Mouse (Mus musculus) forebrain, embryonic 11.5 days (tissue): ENCODE measurements around the gene Cacna1g. TPM values are rescaled to one million over a fixed set of nuclear protein-coding genes. Genes with fewer than 3 reads are reported as not detected.
A peak's percentile ranks its signal among the peaks of the same experiment; 100 is the strongest.
"Not testable (repeated sequence)": the region's sequence is repeated elsewhere in the genome, so short reads cannot be mapped to it uniquely, and the experiment has no call there.

Experiments used
- ATAC-seq: fragments of 200-750 bp; cut with Nextera tagmentation; replicated peaks from 2 replicates; pipeline ENCODE4 v1.8.0; 2017; ENCODE audit warnings: moderate TSS enrichment; ENCODE audit not compliant: low FRiP score
- DNase-seq: peaks from one replicate; pipeline ENCODE4 v3.0.0-alpha.2; 2017; ENCODE audit warnings: low spot score
- H3K27ac ChIP-seq: fragments of 300-500 bp; sonication (generic); 2 replicates; pipeline ENCODE4 v1.5.1; 2014; ENCODE audit warnings: low read depth, low read length
- H3K27me3 ChIP-seq: fragments of 300-500 bp; sonication (generic); 2 replicates; pipeline ENCODE4 v1.6.1; 2014; ENCODE audit warnings: mild to moderate bottlenecking, low read length, mixed read lengths; ENCODE audit not compliant: control insufficient read depth, insufficient read depth
- H3K36me3 ChIP-seq: fragments of 300-500 bp; sonication (generic); 2 replicates; pipeline ENCODE4 v1.6.1; 2014; ENCODE audit warnings: mild to moderate bottlenecking, low read length, moderate library complexity, mixed read lengths; ENCODE audit not compliant: control insufficient read depth, insufficient read depth
- H3K4me1 ChIP-seq: fragments of 300-500 bp; sonication (generic); replicated peaks from 2 replicates; pipeline ENCODE4 v1.6.1; 2014; ENCODE audit warnings: low read length, mixed read lengths; ENCODE audit not compliant: control insufficient read depth, insufficient read depth
- H3K4me2 ChIP-seq: fragments of 300-500 bp; sonication (generic); 2 replicates; pipeline ENCODE4 v1.6.1; 2014; ENCODE audit warnings: low read depth, mild to moderate bottlenecking, low read length, moderate library complexity, mixed read lengths; ENCODE audit not compliant: severe bottlenecking
- H3K4me3 ChIP-seq: fragments of 300-500 bp; sonication (generic); 2 replicates; pipeline ENCODE4 v1.5.1; 2014; ENCODE audit warnings: low read depth, low read length
- H3K9ac ChIP-seq: fragments of 300-500 bp; sonication (generic); 2 replicates; pipeline ENCODE4 v1.6.1; 2014; ENCODE audit warnings: low read length
- H3K9me3 ChIP-seq: fragments of 300-500 bp; sonication (generic); 2 replicates; pipeline ENCODE4 v1.6.1; 2016; ENCODE audit warnings: low read length, mixed read lengths; ENCODE audit not compliant: control insufficient read depth
- WGBS: fragments of 180-500 bp; shearing (Covaris S2); extraction: QIAGEN DNeasy Blood & Tissue Kit; methylation state at CpG from one replicate; pipeline ENCODE4 v1.1.7; 2014; 5-methylcytosine and 5-hydroxymethylcytosine counted together
- polyA plus RNA-seq: library from polyadenylated mRNA; unstranded; fragments of >200 nt; fragmentation: Nextera tagmentation; extraction: Ambion mirVana; gene quantifications from 2 replicates; pipeline ENCODE4 v1.2.1, GENCODE M21; 2014

Cacna1g gene
- polyA plus RNA-seq, 1 experiment from 2014 or later: 17.4 TPM

DNA sequence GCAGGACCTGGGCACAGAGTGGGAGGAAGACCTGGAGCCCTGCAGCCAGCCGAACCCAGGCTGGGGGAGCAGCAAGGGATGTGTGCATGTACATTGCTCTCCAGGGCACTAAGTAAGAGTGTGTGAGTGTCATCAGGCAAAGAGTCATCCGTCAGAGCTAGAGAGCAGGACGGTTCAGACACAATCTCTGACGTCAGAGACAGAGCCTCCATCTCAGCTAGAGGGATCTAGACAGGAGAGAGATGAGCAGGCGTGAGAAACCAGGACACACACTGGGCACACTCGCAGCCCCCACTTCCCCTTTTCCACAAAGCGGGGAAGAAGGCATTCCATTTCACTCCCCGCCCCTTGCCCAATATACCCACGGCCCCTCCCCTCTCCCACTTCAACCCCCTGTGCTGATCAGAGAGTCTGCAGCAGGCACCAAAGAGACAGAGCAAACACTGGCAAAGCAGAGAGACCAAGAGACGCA is 61.0 kb downstream of the Cacna1g start:
- Histone ChIP-seq H3K9ac (peak overlapping the region; percentile 30), H3K4me3 (no peak overlapping the region), H3K27me3 (no peaks in the 10 kb centered on the region), H3K27ac (no peak overlapping the region), H3K4me1 (peaks cover 11% of the 10 kb centered on the region), H3K4me2 (peak overlapping the region; percentile 27; the same call in 1 of the 2 replicates), H3K9me3 (no peaks in the 10 kb centered on the region), H3K36me3 (no peaks in the 10 kb centered on the region)
- ATAC-seq: peak; percentile 59
- no peak for DNase-seq
- WGBS: 44% methylated on average over 10 of the region's 10 CpGs

DNA sequence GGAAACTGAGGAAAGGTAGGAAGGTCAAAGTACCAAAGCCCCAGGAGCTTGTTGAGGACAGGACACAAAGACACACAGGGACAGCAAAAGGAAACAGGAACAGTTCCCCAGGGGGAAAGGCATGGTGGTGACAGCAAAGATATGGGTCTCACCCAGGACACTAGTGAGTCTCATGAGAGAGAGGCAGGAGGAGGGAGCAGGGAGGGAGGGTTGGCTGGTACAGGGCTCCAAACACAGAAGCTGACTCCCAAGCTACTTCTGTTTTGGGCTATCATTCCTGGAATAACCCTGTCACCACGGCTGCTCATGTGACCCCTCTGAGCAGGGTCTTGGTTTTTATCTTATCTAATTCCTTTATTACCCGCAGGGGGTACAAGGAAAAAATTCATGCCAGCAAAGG is 61.4 kb downstream of the Cacna1g start:
- no peaks in the 10 kb centered on the region for H3K36me3 ChIP-seq
- H3K9ac ChIP-seq: no peak overlapping the region; the same call in 1 of the 2 replicates
- ATAC-seq (no peak), DNase-seq (no peak)
- 73% methylated on average over 2 of the region's 2 CpGs for WGBS
- peaks cover 12% of the 10 kb centered on the region for H3K4me1 ChIP-seq
- no peaks in the 10 kb centered on the region for H3K27me3 ChIP-seq
- H3K9me3 ChIP-seq: no peaks in the 10 kb centered on the region
- H3K4me3 ChIP-seq: no peak overlapping the region
- no peak overlapping the region for H3K27ac ChIP-seq
- H3K4me2 ChIP-seq: no peak overlapping the region

DNA sequence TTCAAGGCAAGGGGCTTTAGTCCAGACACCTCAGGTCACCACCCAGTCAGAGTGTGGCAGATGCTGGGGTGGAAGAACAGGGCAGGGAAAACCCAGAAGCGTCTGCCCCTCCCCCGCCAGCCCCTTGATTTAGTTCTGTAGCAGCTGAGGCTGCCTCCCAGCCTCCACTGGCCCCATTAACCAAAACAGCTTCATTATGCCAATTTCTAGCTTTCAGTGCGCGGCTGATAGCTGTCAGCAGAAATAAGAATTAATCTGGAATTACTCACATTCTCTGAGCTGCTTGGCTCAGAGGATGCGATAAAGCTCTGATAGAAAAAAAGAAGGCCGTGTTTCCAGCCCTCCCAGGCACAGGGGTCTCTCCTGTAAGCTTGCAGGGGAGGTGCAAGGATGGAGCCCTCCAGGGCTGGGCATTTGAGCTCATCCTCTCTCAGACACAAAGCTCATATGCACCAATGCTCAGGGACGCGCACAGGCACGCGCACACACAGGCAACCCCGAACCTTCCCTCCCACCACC is 66.1 kb downstream of the Cacna1g start:
- Histone ChIP-seq H3K4me2 (no peak overlapping the region), H3K9me3 (no peaks in the 10 kb centered on the region), H3K27ac (peak overlapping the region; percentile 58), H3K36me3 (no peaks in the 10 kb centered on the region), H3K4me3 (no peak overlapping the region), H3K4me1 (peaks cover 7% of the 10 kb centered on the region; the same call in 1 of the 2 replicates), H3K9ac (no peak overlapping the region), H3K27me3 (no peaks in the 10 kb centered on the region)
- 44% methylated on average over 11 of the region's 11 CpGs for WGBS
- ATAC-seq: peak; percentile 62
- DNase-seq: peak; percentile 80

DNA sequence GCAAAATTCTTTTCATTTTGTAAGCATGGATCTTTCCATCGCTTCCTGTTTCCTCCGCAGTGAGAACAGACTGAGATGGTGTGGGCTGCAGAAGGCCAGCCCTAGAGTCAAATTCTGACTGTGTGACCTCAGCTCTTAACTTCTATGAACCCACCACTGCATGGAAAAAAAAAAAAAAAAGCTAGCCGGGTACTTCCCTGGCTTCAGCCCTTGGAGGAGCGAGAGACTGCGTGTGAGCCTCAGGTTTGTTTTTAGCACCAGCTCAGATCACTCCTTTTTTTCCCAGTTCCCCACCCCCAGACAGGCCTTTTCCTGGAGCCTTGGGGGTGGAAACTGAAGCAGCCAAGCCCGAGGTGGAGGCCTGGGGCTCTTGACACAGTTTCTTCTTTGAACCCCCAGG is 68.7 kb downstream of the Cacna1g start:
- no peaks in the 10 kb centered on the region for H3K36me3 ChIP-seq
- H3K9me3 ChIP-seq: no peaks in the 10 kb centered on the region
- H3K4me2 ChIP-seq: no peak overlapping the region
- WGBS: 67% methylated on average over 6 of the region's 6 CpGs
- no peaks in the 10 kb centered on the region for H3K27me3 ChIP-seq
- ATAC-seq: no peak
- H3K4me1 ChIP-seq: peaks cover 7% of the 10 kb centered on the region; the same call in 1 of the 2 replicates
- H3K27ac ChIP-seq: no peak overlapping the region
- no peak for DNase-seq
- H3K9ac ChIP-seq: no peak overlapping the region
- no peak overlapping the region for H3K4me3 ChIP-seq

DNA sequence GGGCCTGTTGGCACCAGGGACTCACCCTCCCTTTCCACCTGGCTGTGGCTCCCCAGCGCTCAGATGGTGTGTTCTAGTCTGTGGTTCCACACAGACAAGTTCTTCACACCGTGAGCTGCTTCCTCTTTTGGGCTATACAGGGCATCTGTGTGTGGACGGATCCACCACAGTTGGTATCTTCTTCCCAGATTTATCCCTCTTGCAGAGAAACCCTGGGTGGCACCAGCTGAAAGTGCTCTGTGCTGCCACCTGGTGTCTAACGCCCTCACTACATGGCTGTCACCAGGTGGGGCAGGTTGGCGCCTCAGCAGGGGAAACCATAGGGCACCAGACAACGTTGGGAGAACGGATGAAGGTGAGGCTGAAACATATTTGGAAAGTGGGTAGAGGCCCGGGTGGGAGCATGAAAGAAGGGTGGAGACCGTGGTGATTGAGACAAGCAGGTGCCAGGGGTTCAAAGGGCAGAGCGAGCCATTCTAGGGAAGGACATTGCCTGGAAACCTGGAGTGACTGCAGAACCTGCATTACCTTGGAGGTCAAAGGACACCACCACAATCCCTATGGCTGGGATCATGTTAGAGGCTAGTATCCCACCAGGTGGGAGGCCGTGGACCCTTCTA is 69.2 kb downstream of the Cacna1g start:
- no peak overlapping the region for H3K9ac ChIP-seq
- no peak overlapping the region for H3K4me2 ChIP-seq
- peak; percentile 83 for DNase-seq
- 0 out of 2 replicates have a peak, but pooled peaks have one; percentile 29 for ATAC-seq
- no peaks in the 10 kb centered on the region for H3K36me3 ChIP-seq
- H3K9me3 ChIP-seq: no peaks in the 10 kb centered on the region
- no peak overlapping the region for H3K4me3 ChIP-seq
- H3K27ac ChIP-seq: no peak overlapping the region
- WGBS: 24% methylated on average over 11 of the region's 11 CpGs
- no peaks in the 10 kb centered on the region for H3K27me3 ChIP-seq
- peaks cover 7% of the 10 kb centered on the region; the same call in 1 of the 2 replicates for H3K4me1 ChIP-seq

DNA sequence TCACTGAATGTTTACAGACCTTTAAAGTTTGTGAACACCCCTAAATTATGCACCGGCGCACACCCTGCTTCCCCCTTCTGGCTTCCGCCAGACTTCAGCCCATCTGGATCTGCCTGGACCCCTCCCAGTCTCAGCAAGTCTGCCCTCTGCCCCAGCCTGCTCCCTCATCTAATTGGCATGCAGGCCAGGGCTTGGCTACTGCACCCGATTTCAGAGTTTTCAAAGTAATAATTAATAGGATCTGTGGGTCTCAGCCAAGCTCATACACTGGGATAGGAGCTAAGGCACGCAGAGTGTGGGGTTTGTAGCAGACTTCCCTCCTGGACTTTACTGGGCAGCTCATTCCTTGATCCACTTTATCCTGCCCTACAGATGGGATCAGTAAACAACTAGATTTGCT is 69.8 kb downstream of the Cacna1g start:
- WGBS: 76% methylated on average over 5 of the region's 5 CpGs
- DNase-seq (no peak), ATAC-seq (no peak)
- no peaks in the 10 kb centered on the region for H3K36me3 ChIP-seq
- no peak overlapping the region for H3K27ac ChIP-seq
- H3K9me3 ChIP-seq: no peaks in the 10 kb centered on the region
- H3K4me1 ChIP-seq: peaks cover 7% of the 10 kb centered on the region; the same call in 1 of the 2 replicates
- H3K27me3 ChIP-seq: no peaks in the 10 kb centered on the region
- H3K4me3 ChIP-seq: no peak overlapping the region
- no peak overlapping the region for H3K9ac ChIP-seq
- H3K4me2 ChIP-seq: no peak overlapping the region

DNA sequence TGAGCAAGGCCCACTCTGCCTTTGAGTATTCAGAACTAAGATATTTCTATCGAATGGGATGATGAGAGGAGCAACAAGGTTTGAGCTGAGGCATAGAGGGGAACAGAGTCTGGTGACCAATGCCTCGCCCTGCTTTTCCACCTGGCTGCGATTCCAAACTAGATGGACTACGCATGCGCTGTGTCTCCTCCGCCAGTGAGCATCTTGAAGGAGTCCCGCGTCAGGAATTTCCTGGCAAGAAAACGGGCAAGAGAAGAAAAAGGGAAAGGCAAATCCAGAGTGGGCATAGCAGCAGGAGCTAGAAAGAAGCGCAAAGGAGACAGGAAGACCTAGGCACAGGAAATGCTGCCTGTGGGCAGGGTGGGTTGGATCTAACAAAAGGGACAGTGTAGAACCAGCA is 70.2 kb downstream of the Cacna1g start:
- DNase-seq (no peak), ATAC-seq (no peak)
- Histone ChIP-seq H3K4me2 (no peak overlapping the region), H3K9ac (no peak overlapping the region), H3K27ac (no peak overlapping the region), H3K4me3 (no peak overlapping the region), H3K9me3 (no peaks in the 10 kb centered on the region), H3K36me3 (no peaks in the 10 kb centered on the region), H3K4me1 (peaks cover 7% of the 10 kb centered on the region; the same call in 1 of the 2 replicates), H3K27me3 (no peaks in the 10 kb centered on the region)
- 83% methylated on average over 10 of the region's 10 CpGs for WGBS

DNA sequence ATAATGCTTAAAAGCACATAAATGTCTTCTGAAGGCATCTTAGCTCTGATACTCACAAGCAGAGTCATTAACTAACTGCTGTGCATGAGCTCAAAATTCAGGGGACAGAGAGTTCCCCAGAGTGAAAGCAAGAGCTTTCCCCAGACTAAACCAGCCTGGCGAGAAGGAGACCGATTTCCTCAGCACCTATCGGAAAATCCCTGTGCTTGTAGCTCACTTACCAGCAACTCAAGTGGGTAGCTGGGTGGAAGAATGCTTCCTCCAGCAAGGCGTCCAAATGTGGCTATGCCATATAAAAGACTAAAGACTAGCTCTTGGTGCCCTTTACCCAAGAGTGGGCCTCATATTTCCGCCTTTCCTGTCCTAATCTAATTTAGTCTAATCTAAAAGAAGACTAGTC is 71.3 kb downstream of the Cacna1g start:
- Histone ChIP-seq H3K4me3 (no peak overlapping the region), H3K27me3 (no peaks in the 10 kb centered on the region), H3K36me3 (no peaks in the 10 kb centered on the region), H3K27ac (no peak overlapping the region), H3K4me1 (peaks cover 7% of the 10 kb centered on the region; the same call in 1 of the 2 replicates), H3K9ac (no peak overlapping the region), H3K4me2 (no peak overlapping the region), H3K9me3 (no peaks in the 10 kb centered on the region)
- WGBS: 79% methylated on average over 5 of the region's 5 CpGs
- DNase-seq: no peak
- no peak for ATAC-seq

DNA sequence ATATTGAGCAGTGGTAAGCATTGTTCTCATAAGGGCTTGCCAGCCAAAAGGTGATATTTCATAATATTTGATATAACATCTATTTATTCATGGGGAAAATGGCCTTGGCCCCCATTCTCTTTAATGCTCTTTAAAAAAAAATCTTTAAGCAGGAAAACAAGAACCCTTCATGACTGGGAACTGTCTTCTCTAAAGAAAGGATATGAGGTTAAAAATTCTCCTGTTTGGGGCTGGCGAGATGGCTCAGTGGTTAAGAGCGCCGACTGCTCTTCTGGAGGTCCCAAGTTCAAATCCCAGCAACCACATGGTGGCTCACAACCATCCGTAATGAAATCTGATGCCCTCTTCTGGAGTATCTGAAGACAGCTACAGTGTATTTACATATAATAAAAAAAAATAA is 72.0 kb downstream of the Cacna1g start:
- not testable (repeated sequence) for H3K36me3 ChIP-seq, H3K9me3 ChIP-seq, H3K4me2 ChIP-seq, H3K4me1 ChIP-seq, H3K27ac ChIP-seq, H3K27me3 ChIP-seq, DNase-seq, H3K9ac ChIP-seq, ATAC-seq, H3K4me3 ChIP-seq
- WGBS: 91% methylated on average over 4 of the region's 4 CpGs
